In genomic region chr17:41152427-41152826, GRCm38 (mm10) we compare ENCODE assay signal across 22 mouse cellular contexts.
"Had no signal": no experiment of that assay in that cellular context is flagged by ENCODE, and none has a peak within 500 bp of the region (broad histone marks: within the 10 kb centered on the region; RNA-seq: fewer than 3 reads in every experiment).

No protein-coding gene starts in this region.

- H3K4me1 ChIP-seq: kidney, embryonic 15.5 days; limb, embryonic 12.5 days; limb, embryonic 15.5 days; midbrain, embryonic 12.5 days had no signal

- DNase-seq: kidney, adult 8-10 months; kidney, postnatal 10 days; kidney, postnatal 36 days; left cerebral cortex, postnatal 4 days; liver, postnatal 0 days; lung, embryonic 14.5 days; right cerebral cortex, adult 18-20 months; right cerebral cortex, postnatal 14 days; right cerebral cortex, postnatal 4 days; thymus, adult 2 months; thymus, postnatal 14 days; thymus, postnatal 4 days had no signal

- H3K4me3 ChIP-seq: kidney, embryonic 15.5 days; limb, embryonic 12.5 days; limb, embryonic 15.5 days; midbrain, embryonic 12.5 days had no signal

- H3K9ac ChIP-seq: kidney, embryonic 15.5 days; limb, embryonic 12.5 days; limb, embryonic 15.5 days; liver, embryonic 14.5 days; liver, postnatal 0 days; lung, embryonic 14.5 days; midbrain, embryonic 12.5 days had no signal

- H3K36me3 ChIP-seq: kidney, embryonic 15.5 days; limb, embryonic 12.5 days; limb, embryonic 15.5 days; midbrain, embryonic 12.5 days had no signal

- H3K27me3 ChIP-seq: kidney, embryonic 15.5 days; limb, embryonic 12.5 days; limb, embryonic 15.5 days; midbrain, embryonic 12.5 days had no signal

- ATAC-seq: liver, postnatal 0 days; lung, postnatal 0 days; midbrain, embryonic 16.5 days had no signal

- H3K27ac ChIP-seq: kidney, embryonic 15.5 days; limb, embryonic 12.5 days; limb, embryonic 15.5 days; liver, embryonic 14.5 days; macrophage; midbrain, embryonic 12.5 days; stomach, postnatal 0 days had no signal

- H3K4me2 ChIP-seq: kidney, embryonic 15.5 days; limb, embryonic 12.5 days; limb, embryonic 15.5 days; liver, embryonic 11.5 days; lung, embryonic 14.5 days; midbrain, embryonic 12.5 days had no signal

- H3K9me3 ChIP-seq: kidney, embryonic 15.5 days; limb, embryonic 12.5 days; limb, embryonic 15.5 days; midbrain, embryonic 12.5 days had no signal
